Mouse (Mus musculus): Measurements from ENCODE around the gene Trp53rkb. TPM values are rescaled to one million over a fixed set of nuclear protein-coding genes. Genes with fewer than 3 reads are reported as not detected.

Trp53rkb gene
- polyA plus RNA-seq, 1 experiment, result 7.7 TPM

DNA sequence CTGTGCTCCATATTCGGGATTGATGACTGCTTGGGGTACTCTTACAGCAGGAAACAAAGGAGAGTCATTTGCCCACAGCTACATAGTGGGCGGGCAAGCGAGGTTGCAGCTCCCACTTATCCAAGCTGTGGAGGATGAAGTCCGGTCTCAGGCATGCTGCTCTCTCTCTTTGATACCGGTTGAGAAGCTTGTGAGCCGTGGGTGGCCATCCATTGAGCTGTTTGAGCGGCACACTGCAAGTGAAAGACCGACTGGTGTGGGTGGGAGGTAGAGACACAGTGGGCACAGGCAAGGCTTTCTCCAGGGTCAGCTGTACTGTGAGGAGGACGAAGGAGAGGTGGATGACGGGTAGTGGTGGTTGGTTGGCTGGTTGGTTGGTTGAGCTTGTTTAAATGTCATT, 18.5 kb downstream of the Trp53rkb start:
- no peak overlapping the region for H3K27ac ChIP-seq (ENCODE audit: insufficient read depth, low read length)
- no peaks in the 10 kb centered on the region for H3K27me3 ChIP-seq (ENCODE audit: control insufficient read depth, insufficient read depth, low read length)
- DNase-seq, result no peak
- TF ChIP-seq CTCF (IDR thresholded peaks at IDR 0.05; ENCODE audit: borderline replicate concordance, insufficient read depth, low read depth, low read length) (no peak), POLR2A (IDR thresholded peaks at IDR 0.05; ENCODE audit: borderline replicate concordance, insufficient read depth, low read length) (no peak)
- peaks cover 3% of the 10 kb centered on the region; the same call in 1 of the 2 replicates for H3K4me1 ChIP-seq (ENCODE audit: control insufficient read depth, insufficient read depth, low read length)
- H3K4me3 ChIP-seq (replicated peaks; ENCODE audit: insufficient read depth, low read depth, low read length), result no peak overlapping the region
- 72% methylated on average over 10 of the region's 10 CpGs for WGBS

DNA sequence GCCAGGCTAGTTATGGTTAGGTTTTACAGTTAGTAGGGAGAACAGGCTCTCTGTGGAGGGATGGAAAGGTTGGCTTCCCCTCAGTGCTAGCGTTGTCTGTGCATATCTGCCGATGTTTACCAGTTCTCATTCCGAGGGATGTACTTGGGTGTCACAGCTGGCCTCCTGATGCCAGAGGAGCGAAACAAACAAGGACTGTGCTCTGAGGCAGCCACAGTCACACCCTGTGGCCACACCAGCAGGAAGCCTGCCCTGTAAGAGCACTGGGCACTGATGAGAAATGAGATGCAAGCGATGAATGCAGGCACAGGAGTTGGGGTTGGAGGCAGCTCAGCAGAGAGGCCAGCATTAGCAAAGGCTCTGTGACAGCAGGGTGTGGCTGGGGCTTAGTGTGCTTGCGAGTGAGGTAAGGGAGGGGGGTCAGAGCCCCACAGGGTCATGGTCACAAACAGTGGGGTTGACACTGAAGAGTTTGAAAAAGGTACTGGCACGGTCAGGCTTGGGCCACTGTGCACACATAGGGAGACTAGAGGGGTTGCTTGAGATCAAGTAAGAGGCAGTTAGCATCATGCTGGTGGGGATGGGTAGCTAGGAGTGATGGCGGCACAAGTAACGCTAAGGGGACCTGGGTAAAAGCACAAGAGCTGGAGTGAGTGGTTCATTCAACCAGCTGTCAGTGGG, 26.3 kb downstream of the Trp53rkb start:
- Histone ChIP-seq H3K4me3 (replicated peaks; ENCODE audit: insufficient read depth, low read depth, low read length) (no peak overlapping the region), H3K27ac (ENCODE audit: insufficient read depth, low read length) (peak overlapping the region; percentile 12; the same call in 1 of the 2 replicates), H3K27me3 (ENCODE audit: control insufficient read depth, insufficient read depth, low read length) (no peaks in the 10 kb centered on the region), H3K4me1 (ENCODE audit: control insufficient read depth, insufficient read depth, low read length) (peaks cover 16% of the 10 kb centered on the region)
- WGBS, result 73% methylated on average over 9 of the region's 9 CpGs
- TF ChIP-seq POLR2A (IDR thresholded peaks at IDR 0.05; ENCODE audit: borderline replicate concordance, insufficient read depth, low read length), result no peak
- TF ChIP-seq CTCF (IDR thresholded peaks at IDR 0.05; ENCODE audit: borderline replicate concordance, insufficient read depth, low read depth, low read length), result no peak
- DNase-seq, result no peak

DNA sequence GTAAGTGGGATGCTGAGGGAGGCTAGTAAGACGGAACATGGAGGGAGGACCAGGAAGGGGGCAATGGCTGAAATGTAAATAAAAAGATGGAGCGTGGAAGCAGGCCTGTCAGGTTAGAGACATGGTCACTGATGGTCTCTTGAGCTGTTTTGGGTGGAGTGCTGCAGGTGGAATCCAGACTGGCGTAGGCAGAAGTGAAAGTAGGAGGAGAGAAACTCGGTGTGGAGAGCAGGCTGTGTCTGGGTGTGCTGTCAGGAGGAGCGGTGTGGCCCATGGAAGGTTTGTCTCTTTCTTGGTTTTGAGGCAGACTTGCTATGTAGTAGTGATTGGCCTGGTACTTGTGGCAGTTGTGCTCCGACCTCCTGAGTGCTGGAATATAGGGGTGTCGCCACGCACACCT, 27.5 kb downstream of the Trp53rkb start:
- WGBS, result 93% methylated on average over 8 of the region's 8 CpGs
- H3K27me3 ChIP-seq (ENCODE audit: control insufficient read depth, insufficient read depth, low read length), result no peaks in the 10 kb centered on the region
- no peak overlapping the region for H3K4me3 ChIP-seq (replicated peaks; ENCODE audit: insufficient read depth, low read depth, low read length)
- no peak for DNase-seq
- TF ChIP-seq POLR2A (IDR thresholded peaks at IDR 0.05; ENCODE audit: borderline replicate concordance, insufficient read depth, low read length) (no peak), CTCF (IDR thresholded peaks at IDR 0.05; ENCODE audit: borderline replicate concordance, insufficient read depth, low read depth, low read length) (no peak)
- H3K4me1 ChIP-seq (ENCODE audit: control insufficient read depth, insufficient read depth, low read length), result peaks cover 26% of the 10 kb centered on the region
- no peak overlapping the region for H3K27ac ChIP-seq (ENCODE audit: insufficient read depth, low read length)

DNA sequence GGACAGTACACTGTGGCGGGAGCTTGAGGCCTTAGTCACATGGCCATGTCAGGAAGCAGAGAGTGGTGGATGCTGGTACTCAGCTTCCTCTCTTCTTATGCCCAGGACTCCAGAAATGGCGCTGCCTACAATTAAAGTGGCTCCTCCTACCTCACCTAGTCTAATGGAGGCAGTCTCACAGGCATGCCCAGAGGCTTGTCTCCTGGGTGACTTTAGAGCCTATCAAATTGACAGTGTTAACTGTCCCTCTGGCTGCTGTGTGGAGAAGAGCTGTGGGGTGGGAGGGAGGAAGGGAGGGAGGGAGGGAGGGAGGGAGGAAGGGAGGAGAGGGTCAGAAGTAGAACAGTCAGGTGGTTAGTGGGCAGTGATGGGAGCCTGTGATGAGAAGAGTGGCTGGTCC, 28.5 kb downstream of the Trp53rkb start:
- 86% methylated on average over 2 of the region's 2 CpGs for WGBS
- TF ChIP-seq CTCF (IDR thresholded peaks at IDR 0.05; ENCODE audit: borderline replicate concordance, insufficient read depth, low read depth, low read length), result no peak
- no peak for TF ChIP-seq POLR2A (IDR thresholded peaks at IDR 0.05; ENCODE audit: borderline replicate concordance, insufficient read depth, low read length)
- no peak for DNase-seq
- Histone ChIP-seq H3K27ac (ENCODE audit: insufficient read depth, low read length) (no peak overlapping the region), H3K27me3 (ENCODE audit: control insufficient read depth, insufficient read depth, low read length) (no peaks in the 10 kb centered on the region), H3K4me3 (replicated peaks; ENCODE audit: insufficient read depth, low read depth, low read length) (no peak overlapping the region), H3K4me1 (ENCODE audit: control insufficient read depth, insufficient read depth, low read length) (peaks cover 30% of the 10 kb centered on the region)

DNA sequence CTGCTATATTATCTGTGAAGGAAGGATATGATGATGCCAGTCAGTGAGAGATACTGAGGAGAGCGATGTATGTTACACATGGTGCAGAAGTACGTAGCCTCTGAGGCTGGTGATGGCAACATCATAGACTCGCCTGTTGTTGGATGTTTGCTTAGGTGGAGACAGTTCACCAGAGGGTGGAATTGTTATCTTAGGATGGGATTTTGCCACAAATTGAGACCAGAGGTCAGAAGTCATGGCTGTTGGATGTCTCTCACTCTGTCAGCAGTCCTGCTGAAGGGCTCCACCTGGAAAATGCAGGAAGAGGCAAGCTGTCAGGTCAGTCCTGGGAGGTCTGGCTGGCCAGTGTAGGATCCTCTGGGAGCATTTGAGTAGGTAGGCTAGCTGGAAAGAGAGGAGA, 29.1 kb downstream of the Trp53rkb start:
- TF ChIP-seq CTCF (IDR thresholded peaks at IDR 0.05; ENCODE audit: borderline replicate concordance, insufficient read depth, low read depth, low read length), result no peak
- no peak for TF ChIP-seq POLR2A (IDR thresholded peaks at IDR 0.05; ENCODE audit: borderline replicate concordance, insufficient read depth, low read length)
- 99% methylated on average over 3 of the region's 3 CpGs for WGBS

DNA sequence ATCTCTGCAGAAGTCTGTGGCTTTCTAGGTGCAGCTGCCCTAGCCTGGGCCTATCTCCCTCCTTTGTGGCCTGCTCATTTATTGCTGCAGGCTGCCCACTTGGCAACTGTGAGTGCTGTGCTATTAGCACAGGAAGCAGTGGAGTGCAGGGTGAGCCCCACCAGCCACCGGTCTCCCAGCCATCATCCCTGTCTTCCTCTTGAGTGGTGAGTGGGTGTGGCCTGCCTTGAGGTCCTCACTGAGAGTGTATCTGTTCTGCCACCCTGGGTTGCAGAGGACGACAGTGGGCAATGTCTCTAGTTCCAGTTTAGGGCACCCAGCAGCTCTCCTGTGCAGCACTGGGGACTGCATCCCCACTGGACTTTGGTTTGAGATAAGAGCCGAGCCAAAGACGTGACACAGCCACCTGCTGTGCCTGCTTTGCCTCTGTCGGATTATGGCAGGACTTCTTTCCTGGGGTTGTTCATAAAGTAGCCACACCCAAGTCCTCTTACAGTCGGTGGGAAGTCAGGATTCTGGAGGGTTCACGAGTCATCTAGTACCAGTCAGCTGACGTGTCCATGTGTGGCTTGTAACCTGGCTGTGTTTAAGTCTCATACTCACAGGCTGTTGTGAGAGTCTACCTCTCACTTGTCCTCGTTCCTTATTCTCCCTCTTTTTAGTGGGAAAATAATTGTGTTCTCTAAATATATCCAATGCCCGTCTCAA, 29.9 kb downstream of the Trp53rkb start:
- Histone ChIP-seq H3K4me3 (replicated peaks; ENCODE audit: insufficient read depth, low read depth, low read length) (no peak overlapping the region), H3K4me1 (ENCODE audit: control insufficient read depth, insufficient read depth, low read length) (peaks cover 30% of the 10 kb centered on the region), H3K27me3 (ENCODE audit: control insufficient read depth, insufficient read depth, low read length) (no peaks in the 10 kb centered on the region), H3K27ac (ENCODE audit: insufficient read depth, low read length) (no peak overlapping the region)
- 48% methylated on average over 10 of the region's 10 CpGs for WGBS
- no peak for TF ChIP-seq POLR2A (IDR thresholded peaks at IDR 0.05; ENCODE audit: borderline replicate concordance, insufficient read depth, low read length)
- no peak for TF ChIP-seq CTCF (IDR thresholded peaks at IDR 0.05; ENCODE audit: borderline replicate concordance, insufficient read depth, low read depth, low read length)
- no peak for DNase-seq

More for the DNA sequence above, 29.1 kb downstream of the Trp53rkb start:
- Histone ChIP-seq H3K27ac (ENCODE audit: insufficient read depth, low read length) (no peak overlapping the region), H3K27me3 (ENCODE audit: control insufficient read depth, insufficient read depth, low read length) (no peaks in the 10 kb centered on the region), H3K4me3 (replicated peaks; ENCODE audit: insufficient read depth, low read depth, low read length) (no peak overlapping the region), H3K4me1 (ENCODE audit: control insufficient read depth, insufficient read depth, low read length) (peaks cover 30% of the 10 kb centered on the region)
- DNase-seq, result no peak

DNA sequence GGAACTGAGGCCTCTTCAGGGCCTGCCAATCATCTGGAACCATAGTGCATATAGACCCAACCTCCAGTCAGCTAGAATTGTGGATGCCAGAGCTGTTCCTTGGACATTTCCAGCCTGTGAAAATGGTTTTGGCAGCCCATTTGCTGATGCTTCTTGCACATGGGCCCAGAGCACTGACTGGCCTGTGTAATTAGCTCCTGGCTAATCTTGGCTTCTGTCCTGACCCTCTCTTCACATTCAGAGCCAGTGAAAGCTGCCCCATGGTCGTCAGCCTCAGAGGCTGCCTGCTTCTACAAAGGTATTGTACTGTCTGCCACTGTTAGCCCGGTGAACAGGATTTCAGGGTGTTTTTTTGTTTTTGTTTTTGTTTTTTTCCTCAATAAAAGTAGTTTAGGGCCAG, 30.6 kb downstream of the Trp53rkb start:
- H3K4me3 ChIP-seq (replicated peaks; ENCODE audit: insufficient read depth, low read depth, low read length), result no peak overlapping the region
- H3K27me3 ChIP-seq (ENCODE audit: control insufficient read depth, insufficient read depth, low read length), result no peaks in the 10 kb centered on the region
- DNase-seq, result peak in 1 of 2 experiments; percentile 48
- TF ChIP-seq POLR2A (IDR thresholded peaks at IDR 0.05; ENCODE audit: borderline replicate concordance, insufficient read depth, low read length) (no peak), CTCF (IDR thresholded peaks at IDR 0.05; ENCODE audit: borderline replicate concordance, insufficient read depth, low read depth, low read length) (no peak)
- no peak overlapping the region for H3K27ac ChIP-seq (ENCODE audit: insufficient read depth, low read length)
- peaks cover 30% of the 10 kb centered on the region for H3K4me1 ChIP-seq (ENCODE audit: control insufficient read depth, insufficient read depth, low read length)
- WGBS, result 25% methylated on average over 2 of the region's 2 CpGs

DNA sequence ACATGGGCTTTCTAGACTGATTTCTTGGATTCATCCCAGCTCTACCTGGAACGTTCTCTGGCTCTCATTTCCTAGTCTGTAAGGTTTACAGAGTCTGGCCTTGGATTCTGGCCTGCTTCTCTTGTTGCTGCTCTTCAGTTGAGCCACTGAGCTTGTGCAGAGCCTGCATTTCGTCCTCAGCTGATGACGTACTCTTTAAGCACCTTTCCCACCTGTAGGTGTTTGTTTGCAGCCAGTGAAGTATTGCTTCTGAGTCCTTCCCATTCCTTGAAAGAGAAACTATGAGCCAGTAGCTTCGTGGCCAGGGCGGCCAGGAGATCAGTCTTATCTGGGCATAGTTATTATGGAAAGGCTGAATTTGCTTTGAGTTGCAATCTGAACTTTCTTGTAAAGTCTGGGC, 32.1 kb downstream of the Trp53rkb start:
- TF ChIP-seq CTCF (IDR thresholded peaks at IDR 0.05; ENCODE audit: borderline replicate concordance, insufficient read depth, low read depth, low read length) (no peak), POLR2A (IDR thresholded peaks at IDR 0.05; ENCODE audit: borderline replicate concordance, insufficient read depth, low read length) (no peak)
- DNase-seq, result peak in 1 of 2 experiments; percentile 31
- no peaks in the 10 kb centered on the region for H3K27me3 ChIP-seq (ENCODE audit: control insufficient read depth, insufficient read depth, low read length)

More for the DNA sequence above, 32.1 kb downstream of the Trp53rkb start:
- Histone ChIP-seq H3K4me3 (replicated peaks; ENCODE audit: insufficient read depth, low read depth, low read length) (no peak overlapping the region), H3K27ac (ENCODE audit: insufficient read depth, low read length) (no peak overlapping the region), H3K4me1 (ENCODE audit: control insufficient read depth, insufficient read depth, low read length) (peaks cover 30% of the 10 kb centered on the region)
- WGBS, result 48% methylated on average over 5 of the region's 5 CpGs

Data from cerebellum, adult 2 months (tissue).